Mouse (Mus musculus) liver, embryonic 15.5 days (tissue): ENCODE measurements around the gene Rhox2f. TPM values are rescaled to one million over a fixed set of nuclear protein-coding genes. Genes with fewer than 3 reads are reported as not detected.
"Not testable (repeated sequence)": the region's sequence is repeated elsewhere in the genome, so short reads cannot be mapped to it uniquely, and the experiment has no call there.

Source experiments
- ATAC-seq: fragments of 200-750 bp; cut with Nextera tagmentation; 2 replicates; pipeline ENCODE4 v1.8.0; 2017; ENCODE audit warnings: moderate number of reproducible peaks, mild to moderate bottlenecking, moderate library complexity; ENCODE audit not compliant: insufficient read depth
- H3K27ac ChIP-seq: fragments of 300-500 bp; sonication (generic); replicated peaks from 2 replicates; pipeline ENCODE4 v1.5.1; 2015; ENCODE audit warnings: mild to moderate bottlenecking, inconsistent platforms
- H3K27me3 ChIP-seq: fragments of 300-500 bp; sonication (generic); 2 replicates; pipeline ENCODE4 v1.6.1; 2015; ENCODE audit warnings: mild to moderate bottlenecking, inconsistent platforms
- H3K36me3 ChIP-seq: fragments of 300-500 bp; sonication (generic); replicated peaks from 2 replicates; pipeline ENCODE4 v1.6.1; 2015; ENCODE audit warnings: moderate library complexity, mild to moderate bottlenecking, inconsistent platforms
- H3K4me1 ChIP-seq: fragments of 300-500 bp; sonication (generic); replicated peaks from 2 replicates; pipeline ENCODE4 v1.6.1; 2015; ENCODE audit warnings: inconsistent platforms
- H3K4me2 ChIP-seq: fragments of 300-500 bp; sonication (generic); 2 replicates; pipeline ENCODE4 v1.6.1; 2015; ENCODE audit warnings: moderate library complexity, mild to moderate bottlenecking, inconsistent platforms
- H3K4me3 ChIP-seq: fragments of 300-500 bp; sonication (generic); replicated peaks from 2 replicates; pipeline ENCODE4 v1.5.1; 2015; ENCODE audit warnings: mild to moderate bottlenecking, inconsistent platforms
- H3K9ac ChIP-seq: fragments of 300-500 bp; sonication (generic); 2 replicates; pipeline ENCODE4 v1.6.1; 2015; ENCODE audit warnings: moderate library complexity, mild to moderate bottlenecking, inconsistent platforms
- H3K9me3 ChIP-seq: fragments of 300-500 bp; sonication (generic); replicated peaks from 2 replicates; pipeline ENCODE4 v1.6.1; 2016; ENCODE audit warnings: inconsistent platforms
- WGBS: fragments of 180-500 bp; shearing (Covaris S2); methylation state at CpG from one replicate; pipeline ENCODE4 v1.1.7; 2015; ENCODE audit warnings: mixed read lengths; ENCODE audit not compliant: insufficient replicate concordance; 5-methylcytosine and 5-hydroxymethylcytosine counted together
- polyA plus RNA-seq: library from polyadenylated mRNA; unstranded; fragments of >200 nt; fragmentation: Nextera tagmentation; extraction: Ambion mirVana; gene quantifications from 2 replicates; pipeline ENCODE4 v1.2.1, GENCODE M21; 2015

The Rhox2f gene
- polyA plus RNA-seq = not detected in 2 replicates

DNA sequence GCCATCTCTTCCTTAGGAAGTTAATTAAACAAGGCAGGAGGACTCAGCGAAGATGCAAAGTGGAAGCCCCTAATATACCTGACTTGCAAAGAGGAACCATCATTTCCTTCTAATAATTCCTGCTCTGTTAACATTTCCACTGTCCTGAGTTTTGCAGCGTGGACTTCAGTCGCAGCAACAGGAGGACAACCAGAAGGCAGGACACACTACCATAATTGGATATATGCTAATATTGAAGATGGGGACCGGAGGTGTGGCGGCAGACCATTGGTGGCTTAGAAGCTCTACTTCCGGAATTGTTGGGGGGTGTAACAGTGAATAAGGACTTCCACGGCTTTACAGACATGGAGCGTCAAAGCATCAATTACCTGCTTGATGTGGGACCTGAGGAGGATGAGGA, at the start of gene Rhox2f:
Gene Rhox2f (plus strand): TSS at position 301 of the 400 bp plus-strand sequence.
- not testable (repeated sequence) for ATAC-seq, H3K9me3 ChIP-seq, H3K4me2 ChIP-seq, H3K36me3 ChIP-seq, H3K4me1 ChIP-seq, H3K4me3 ChIP-seq, H3K27ac ChIP-seq, H3K27me3 ChIP-seq, H3K9ac ChIP-seq
- 69% methylated on average over 8 of the region's 8 CpGs for WGBS

DNA sequence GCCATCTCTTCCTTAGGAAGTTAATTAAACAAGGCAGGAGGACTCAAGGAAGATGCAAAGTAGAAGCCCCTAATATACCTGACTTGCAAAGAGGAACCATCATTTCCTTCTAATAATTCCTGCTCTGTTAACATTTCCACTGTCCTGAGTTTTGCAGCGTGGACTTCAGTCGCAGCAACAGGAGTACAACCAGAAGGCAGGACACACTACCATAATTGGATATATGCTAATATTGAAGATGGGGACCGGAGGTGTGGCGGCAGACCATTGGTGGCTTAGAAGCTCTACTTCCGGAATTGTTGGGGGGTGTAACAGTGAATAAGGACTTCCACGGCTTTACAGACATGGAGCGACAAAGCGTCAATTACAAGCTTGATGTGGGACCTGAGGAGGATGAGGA, 41.1 kb upstream of the Rhox2f start, which contains the start of gene Rhox2e:
Gene Rhox2e (plus strand): TSS at position 301 of the 400 bp plus-strand sequence.
- not testable (repeated sequence) for ATAC-seq, H3K9ac ChIP-seq, H3K4me2 ChIP-seq, H3K27ac ChIP-seq, H3K36me3 ChIP-seq, H3K27me3 ChIP-seq, H3K9me3 ChIP-seq, H3K4me1 ChIP-seq, H3K4me3 ChIP-seq
- WGBS = 71% methylated on average over 2 of the region's 8 CpGs

DNA sequence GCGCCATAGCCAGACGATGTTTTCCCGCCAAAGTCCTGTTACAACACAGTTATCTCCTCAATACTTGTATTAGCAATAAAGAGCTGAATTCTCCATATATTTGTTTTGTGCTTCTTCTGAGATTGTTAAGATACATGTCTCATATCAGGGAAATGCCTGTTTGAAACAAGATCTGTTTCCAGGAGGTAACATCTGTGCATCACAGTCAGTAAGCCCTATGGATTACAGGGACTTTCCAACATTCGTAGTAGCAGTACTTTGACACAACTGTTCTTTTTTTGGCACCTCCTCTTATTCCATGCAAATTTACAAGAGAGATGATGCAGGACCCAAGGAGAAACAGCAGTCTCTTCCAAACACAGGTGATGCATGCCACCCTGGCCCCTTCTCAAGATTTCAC, 29.5 kb upstream of the Rhox2f start, which contains the start of gene Rhox3e:
Gene Rhox3e (plus strand): TSS at position 301 of the 400 bp plus-strand sequence.
- H3K36me3 ChIP-seq, ATAC-seq, H3K9me3 ChIP-seq, H3K4me2 ChIP-seq, H3K4me1 ChIP-seq, H3K27me3 ChIP-seq, H3K4me3 ChIP-seq, H3K27ac ChIP-seq, H3K9ac ChIP-seq: not testable (repeated sequence)
- no CpG with 5 or more reads among the region's 4 CpGs for WGBS

DNA sequence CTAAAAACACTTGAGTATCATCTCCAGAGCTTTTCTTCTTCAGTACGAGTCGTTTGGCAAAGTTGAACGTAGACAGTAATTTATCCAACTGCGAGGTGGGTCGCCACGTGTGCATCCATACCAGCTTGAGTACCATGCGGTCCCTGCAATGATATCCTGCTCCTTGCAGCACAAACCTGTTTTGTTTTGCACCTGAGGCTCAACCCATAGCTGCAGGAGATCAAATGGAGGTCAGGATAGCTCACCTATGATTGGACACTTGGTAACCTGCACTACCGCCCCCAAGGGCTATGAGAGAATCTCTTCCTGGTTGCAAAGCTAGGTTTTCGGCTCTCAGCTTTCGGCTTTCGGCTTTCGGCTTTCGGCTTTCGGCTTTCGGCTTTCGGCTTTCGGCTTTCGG, 14.1 kb upstream of the Rhox2f start, which contains the start of gene Rhox4e:
Gene Rhox4e (plus strand): TSS at position 301 of the 400 bp plus-strand sequence.
- H3K4me1 ChIP-seq, H3K27me3 ChIP-seq, H3K4me2 ChIP-seq, H3K4me3 ChIP-seq, H3K27ac ChIP-seq, H3K36me3 ChIP-seq, ATAC-seq, H3K9me3 ChIP-seq, H3K9ac ChIP-seq: not testable (repeated sequence)
- 86% methylated on average over 10 of the region's 18 CpGs for WGBS

DNA sequence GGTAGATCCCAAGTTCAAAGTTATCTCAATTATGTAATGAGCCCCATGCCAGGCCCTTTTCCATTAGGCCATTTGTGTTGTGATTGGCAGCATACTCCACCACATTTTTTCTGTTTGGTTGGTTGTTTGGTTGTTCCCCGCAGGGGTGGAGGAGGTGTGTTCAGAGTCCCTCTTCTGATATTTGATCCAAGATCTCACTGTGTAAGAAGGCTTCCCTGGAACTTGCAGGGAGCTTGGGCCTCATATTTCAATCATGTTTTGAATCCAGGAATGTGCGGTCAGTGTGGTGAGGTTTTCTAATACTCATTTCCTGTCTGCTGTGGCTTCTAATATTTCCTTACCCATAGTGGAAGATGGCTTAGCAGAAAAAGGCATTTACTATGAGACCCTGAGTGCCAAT, 1.4 kb downstream of the Rhox2f start:
- not testable (repeated sequence) for H3K4me3 ChIP-seq, H3K27ac ChIP-seq, H3K9me3 ChIP-seq, H3K4me2 ChIP-seq, ATAC-seq, H3K4me1 ChIP-seq, H3K9ac ChIP-seq, H3K36me3 ChIP-seq, H3K27me3 ChIP-seq
- WGBS = 44% methylated on average over 2 of the region's 2 CpGs

DNA sequence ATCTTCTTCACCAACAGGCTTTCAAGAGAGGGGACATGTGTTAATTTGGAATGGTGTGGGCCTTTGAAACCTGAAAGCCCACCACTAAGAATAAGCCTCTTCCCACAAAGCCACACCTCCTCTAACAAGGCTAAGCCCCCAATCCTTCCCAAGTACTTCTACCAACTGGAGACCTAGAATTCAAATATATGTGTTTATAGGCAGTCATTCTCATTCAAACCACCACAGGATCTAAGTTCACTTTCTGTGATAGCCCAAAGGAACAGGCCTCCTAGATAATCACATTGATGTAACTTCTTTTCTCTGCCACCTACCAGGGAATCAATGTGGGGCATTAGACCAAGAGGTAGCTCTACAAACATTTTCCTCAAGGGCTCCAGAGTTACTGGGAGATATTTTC, 9.5 kb downstream of the Rhox2f start, which contains the start of gene Rhox3f:
Gene Rhox3f (plus strand): TSS at position 301 of the 400 bp plus-strand sequence.
- not testable (repeated sequence) for H3K4me3 ChIP-seq, H3K4me1 ChIP-seq, H3K36me3 ChIP-seq, ATAC-seq, H3K27me3 ChIP-seq, H3K9me3 ChIP-seq, H3K27ac ChIP-seq, H3K4me2 ChIP-seq, H3K9ac ChIP-seq

DNA sequence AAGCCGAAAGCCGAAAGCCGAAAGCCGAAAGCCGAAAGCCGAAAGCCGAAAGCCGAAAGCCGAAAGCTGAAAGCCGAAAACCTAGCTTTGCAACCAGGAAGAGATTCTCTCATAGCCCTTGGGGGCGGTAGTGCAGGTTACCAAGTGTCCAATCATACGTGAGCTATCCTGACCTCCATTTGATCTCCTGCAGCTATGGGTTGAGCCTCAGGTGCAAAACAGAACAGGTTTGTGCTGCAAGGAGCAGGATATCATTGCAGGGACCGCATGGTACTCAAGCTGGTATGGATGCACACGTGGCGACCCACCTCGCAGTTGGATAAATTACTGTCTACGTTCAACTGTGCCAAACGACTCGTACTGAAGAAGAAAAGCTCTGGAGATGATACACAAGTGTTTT, 36.4 kb downstream of the Rhox2f start, which contains the start of gene Rhox4f:
Gene Rhox4f (minus strand): TSS at position 101 of the 400 bp plus-strand sequence.
- not testable (repeated sequence) for H3K27ac ChIP-seq, H3K4me3 ChIP-seq, H3K9ac ChIP-seq, H3K27me3 ChIP-seq, ATAC-seq, H3K4me2 ChIP-seq, H3K9me3 ChIP-seq, H3K4me1 ChIP-seq, H3K36me3 ChIP-seq
- 78% methylated on average over 17 of the region's 19 CpGs for WGBS

Other genes starting within 250 kb of the Rhox2f start
- not detected in 2 replicates for gene Rhox3a2, start 191.4 kb upstream of the Rhox2f start, polyA plus RNA-seq
- gene Rhox4a2, start 180.6 kb upstream of the Rhox2f start, polyA plus RNA-seq = not detected in 2 replicates
- gene Rhox2b, start 159.3 kb upstream of the Rhox2f start, polyA plus RNA-seq = not detected in 2 replicates
- gene Rhox4b, start 138.9 kb upstream of the Rhox2f start, polyA plus RNA-seq = not detected in 2 replicates
- gene Rhox2c, start 117.7 kb upstream of the Rhox2f start, polyA plus RNA-seq = not detected in 2 replicates
- gene Rhox3c, start 112.8 kb upstream of the Rhox2f start, polyA plus RNA-seq = not detected in 2 replicates
- not detected in 2 replicates for gene Rhox4c, start 91.1 kb upstream of the Rhox2f start, polyA plus RNA-seq
- not detected in 2 replicates for gene Rhox2d, start 78.0 kb upstream of the Rhox2f start, polyA plus RNA-seq
- gene Rhox4d, start 57.0 kb upstream of the Rhox2f start, polyA plus RNA-seq = not detected in 2 replicates
- not detected in 2 replicates for gene Rhox2e, start 41.0 kb upstream of the Rhox2f start, polyA plus RNA-seq
- gene Rhox3e, start 29.4 kb upstream of the Rhox2f start, polyA plus RNA-seq = not detected in 2 replicates
- gene Rhox4e, start 14.0 kb upstream of the Rhox2f start, polyA plus RNA-seq = not detected in 2 replicates
- gene Rhox3f, start 9.6 kb downstream of the Rhox2f start, polyA plus RNA-seq = not detected in 2 replicates
- not detected in 2 replicates for gene Rhox4f, start 36.3 kb downstream of the Rhox2f start, polyA plus RNA-seq
- gene Rhox3g, start 57.2 kb downstream of the Rhox2f start, polyA plus RNA-seq = not detected in 2 replicates
- not detected in 2 replicates for gene Rhox2g, start 72.1 kb downstream of the Rhox2f start, polyA plus RNA-seq
- gene Rhox4g, start 79.9 kb downstream of the Rhox2f start, polyA plus RNA-seq = not detected in 2 replicates
- not detected in 2 replicates for gene Rhox3h, start 97.4 kb downstream of the Rhox2f start, polyA plus RNA-seq
- not detected in 2 replicates for gene Rhox2h, start 101.9 kb downstream of the Rhox2f start, polyA plus RNA-seq
- gene Rhox5, start 233.4 kb downstream of the Rhox2f start, polyA plus RNA-seq = 1.3 TPM in 2 replicates